ENCODE assay signal across 9 mouse cellular contexts in the genomic region with DNA sequence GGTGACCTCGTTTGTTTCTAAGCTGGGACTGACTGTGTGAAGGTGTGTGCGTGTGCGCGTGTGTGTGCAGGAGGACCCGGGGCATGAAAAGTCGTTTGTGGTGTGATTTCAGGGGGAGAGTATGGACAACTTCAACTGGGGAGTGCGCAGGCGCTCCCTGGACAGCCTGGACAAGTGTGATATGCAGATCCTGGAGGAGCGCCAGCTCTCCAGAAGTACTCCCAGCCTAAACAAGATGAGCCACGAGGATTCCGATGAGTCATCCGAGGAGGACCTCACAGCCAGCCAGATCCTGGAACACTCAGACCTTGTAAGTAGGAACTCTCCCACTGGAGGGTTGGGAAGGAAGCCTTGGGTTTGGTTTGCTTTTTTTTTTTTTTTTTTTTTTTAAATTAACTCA. TPM values are rescaled to one million over a fixed set of nuclear protein-coding genes. Genes with fewer than 3 reads are reported as not detected.
A peak's percentile ranks its signal among the peaks of the same experiment; 100 is the strongest.
DNase-seq lines count a peak whose midpoint lies in the region; ATAC-seq and TF ChIP-seq lines count a peak whose summit lies in the region.
"Had no signal": no experiment of that assay in that cellular context is flagged by ENCODE, and none has a peak within 500 bp of the region (broad histone marks: within the 10 kb centered on the region; RNA-seq: fewer than 3 reads in every experiment).

No protein-coding gene starts in this region.

- 50% methylated on average over 12 of the region's 12 CpGs for whole genome bisulfite sequencing in intestine, embryonic 16.5 days
- 84% methylated on average over 12 of the region's 12 CpGs for WGBS in forebrain, embryonic 13.5 days

- H3K27ac ChIP-seq in gastrocnemius, adult 2 months: peak overlapping the region; percentile 73
- peak overlapping the region; percentile 69; the same call in 1 of the 2 replicates for H3K27ac ChIP-seq in intestine, embryonic 16.5 days (ENCODE audit: low read length)
- H3K27ac ChIP-seq in forebrain, embryonic 13.5 days: no peak overlapping the region

- no peaks in the 10 kb centered on the region for H3K36me3 ChIP-seq in intestine, embryonic 16.5 days (ENCODE audit: control insufficient read depth, insufficient read depth, low read length)
- H3K36me3 ChIP-seq in myocyte (ENCODE audit: control insufficient read depth, insufficient read depth): no peaks in the 10 kb centered on the region
- peaks cover 10% of the 10 kb centered on the region for H3K36me3 ChIP-seq in forebrain, embryonic 13.5 days (ENCODE audit: poor library complexity, severe bottlenecking)

- peak overlapping the region; percentile 39 for H3K4me3 ChIP-seq in gastrocnemius, adult 2 months
- no peak overlapping the region for H3K4me3 ChIP-seq in intestine, embryonic 16.5 days (ENCODE audit: low read length)
- H3K4me3 ChIP-seq in myocyte: no peak overlapping the region
- H3K4me3 ChIP-seq in forebrain, embryonic 13.5 days: no peak overlapping the region

- ATAC-seq in Patski: peak; percentile 79
- ATAC-seq in cerebellum, adult (ENCODE audit: insufficient number of reproducible peaks, low FRiP score, low TSS enrichment): peak; percentile 52; the same call in 1 of the 2 replicates
- ATAC-seq in intestine, embryonic 16.5 days: peak; percentile 95
- no peak for ATAC-seq in forebrain, embryonic 13.5 days

- DNase-seq in Patski (ENCODE audit: low read depth, low spot score): peak; percentile 71
- DNase-seq in gastrocnemius, adult 2 months: peak; percentile 90
- peak; percentile 80 to 92 for DNase-seq in left cerebral cortex, postnatal 14 days (ENCODE audit: low spot score in 2 of 2)
- DNase-seq in urinary bladder, postnatal 36 days (ENCODE audit: low spot score in 2 of 2): peak; percentile 58 to 85

- no peaks in the 10 kb centered on the region for H3K79me2 ChIP-seq in myocyte (ENCODE audit: control insufficient read depth, insufficient read depth)

- TF ChIP-seq POLR2A in myocyte (IDR thresholded peaks at IDR 0.05; ENCODE audit: insufficient read length, low read depth): no peak

- in situ Hi-C loops in Patski (cut with MboI; ENCODE audit: low pct_unique_long_range_greater_than_20kb): no loop called here

- no peak overlapping the region for H3K9ac ChIP-seq in intestine, embryonic 16.5 days (ENCODE audit: low read depth, low read length)
- no peak overlapping the region for H3K9ac ChIP-seq in forebrain, embryonic 13.5 days

- no peak overlapping the region for H3K4me2 ChIP-seq in intestine, embryonic 16.5 days (ENCODE audit: low read depth, low read length)
- peak overlapping the region; percentile 60 for H3K4me2 ChIP-seq in myocyte (ENCODE audit: low read depth)
- no peak overlapping the region for H3K4me2 ChIP-seq in forebrain, embryonic 13.5 days

- POLR2A ChIA-PET in Patski (lab: Charles Lee): interaction anchor here (0.6 kb wide), 1 partner anchor 14 kb away, joined by 3 read pairs; no protein-coding TSS in a partner anchor

- H3K9me3 ChIP-seq in intestine, embryonic 16.5 days (ENCODE audit: control insufficient read depth, low read length): no peaks in the 10 kb centered on the region
- no peaks in the 10 kb centered on the region for H3K9me3 ChIP-seq in forebrain, embryonic 13.5 days (replicated peaks)

- 0 out of 2 replicates have a peak, but pooled peaks cover 3% of the 10 kb centered on the region for H3K4me1 ChIP-seq in intestine, embryonic 16.5 days (ENCODE audit: control insufficient read depth, insufficient read depth, low read length)
- no peaks in the 10 kb centered on the region for H3K4me1 ChIP-seq in forebrain, embryonic 13.5 days

- TF ChIP-seq CTCF in Patski (IDR thresholded peaks at IDR 0.05): no peak
- no peak for TF ChIP-seq CTCF in gastrocnemius, adult 2 months (IDR thresholded peaks at IDR 0.05)

- H3K27me3 ChIP-seq in Patski (no peaks in the 10 kb centered on the region), myocyte (ENCODE audit: control insufficient read depth, insufficient read depth, insufficient read length) (no peaks in the 10 kb centered on the region)
- no peaks in the 10 kb centered on the region for H3K27me3 ChIP-seq in intestine, embryonic 16.5 days (replicated peaks; ENCODE audit: control insufficient read depth, insufficient read depth, low read length)
- no peaks in the 10 kb centered on the region for H3K27me3 ChIP-seq in forebrain, embryonic 13.5 days

- CTCF ChIA-PET in Patski (lab: Charles Lee): interaction anchor here (1.6 kb wide), 1 partner anchor 24 kb away, joined by 4 read pairs; no protein-coding TSS in a partner anchor

- H3ac ChIP-seq in myocyte (ENCODE audit: control insufficient read depth, insufficient read length): no peak overlapping the region

- intact Hi-C loops in gastrocnemius, adult 2 months (cut with DNase I): no loop called here
- intact Hi-C loops in left cerebral cortex, postnatal 14 days (cut with DNase I): no loop called here

TF ChIP-seq in myocyte, 11 proteins besides CTCF, POLR2A, EP300 and RAD21:
- TF ChIP-seq POLR2AphosphoS2 (IDR thresholded peaks at IDR 0.05; ENCODE audit: insufficient read length, low read depth) (no peak), USF1 (IDR thresholded peaks at IDR 0.05; ENCODE audit: low read depth) (no peak), E2F4 (IDR thresholded peaks at IDR 0.05; ENCODE audit: insufficient read depth) (no peak), TCF3 (IDR thresholded peaks at IDR 0.05; ENCODE audit: insufficient read length, low read depth) (no peak), MYOG (IDR thresholded peaks at IDR 0.05; ENCODE audit: control insufficient read depth in 1 of 3, insufficient read depth in 1 of 3, insufficient read length in 2 of 3, low read depth in 2 of 3) (no peak), SRF (IDR thresholded peaks at IDR 0.05; ENCODE audit: control insufficient read depth, insufficient read length, low read depth) (no peak), TCF12 (IDR thresholded peaks at IDR 0.05; ENCODE audit: insufficient read depth, poor library complexity, severe bottlenecking) (no peak)

RNA-seq across cellular contexts. Expression of a gene that starts 51.8 kb away (rescaled TPM):
- polyA plus RNA-seq in Patski (2021) (not detected), myocyte (2012; fragmentation: generic; extraction: Trizol) (not detected)
- total RNA-seq in gastrocnemius, adult 2 months (2021): not detected
- polyA plus RNA-seq in intestine, embryonic 16.5 days (2015; fragmentation: Nextera tagmentation; extraction: Ambion mirVana): not detected in 2 replicates
- total RNA-seq in left cerebral cortex, postnatal 14 days (2021): under 1 TPM; 0.81 to 0.91 TPM
- polyA plus RNA-seq in forebrain, embryonic 13.5 days (2015; fragmentation: Nextera tagmentation; extraction: Ambion mirVana): not detected in 2 replicates
- polyA plus RNA-seq: neural tube, embryonic 14.5 days had no signal

RNA-seq across cellular contexts. Expression of a gene that starts 56.3 kb away (rescaled TPM):
- polyA plus RNA-seq in Patski (2021): 10.6 TPM
- under 1 TPM; 0.61 to 0.95 TPM for total RNA-seq in gastrocnemius, adult 2 months (2021)
- polyA plus RNA-seq in intestine, embryonic 16.5 days (2015; fragmentation: Nextera tagmentation; extraction: Ambion mirVana): 12.8 TPM in 2 replicates
- 1 to 10 TPM; 6.8 to 7.3 TPM for total RNA-seq in left cerebral cortex, postnatal 14 days (2021)
- 2.1 TPM for polyA plus RNA-seq in myocyte (2012; fragmentation: generic; extraction: Trizol)
- polyA plus RNA-seq in forebrain, embryonic 13.5 days (2015; fragmentation: Nextera tagmentation; extraction: Ambion mirVana): 23.9 and 29.0 TPM in 2 replicates
